Mouse (Mus musculus): ENCODE measurements around the gene Sox5. TPM values are rescaled to one million over a fixed set of nuclear protein-coding genes. Genes with fewer than 3 reads are reported as not detected.

Sox5 gene
- polyA plus RNA-seq, 1 experiment from 2014 or later = 17.2 TPM

- Histone ChIP-seq H3K4me1 (replicated peaks; ENCODE audit: control insufficient read depth, insufficient read depth, low read length) (no peaks in the 10 kb centered on the region; the same call in 1 of the 2 replicates), H3K9me3 (ENCODE audit: control insufficient read depth, low read length) (no peaks in the 10 kb centered on the region), H3K36me3 (ENCODE audit: control insufficient read depth, insufficient read depth, low read length) (no peaks in the 10 kb centered on the region), H3K27me3 (replicated peaks; ENCODE audit: control insufficient read depth, insufficient read depth, low read length) (no peaks in the 10 kb centered on the region), H3K27ac (ENCODE audit: low read depth) (no peak overlapping the region), H3K4me2 (ENCODE audit: low read length) (no peak overlapping the region), H3K9ac (ENCODE audit: low read length) (no peak overlapping the region), H3K4me3 (ENCODE audit: low read depth, low read length) (no peak overlapping the region)
- DNase-seq (ENCODE audit: low spot score) = no peak
- 66% methylated on average over 3 of the region's 3 CpGs for WGBS
- no peak for ATAC-seq (replicated peaks; ENCODE audit: low FRiP score, low TSS enrichment, low read depth)
These were observed 602.7 kb downstream of the Sox5 start for GRCm38 (mm10) chr6:144179111-144179510.

- DNase-seq (ENCODE audit: low spot score) = no peak
- H3K27ac ChIP-seq (ENCODE audit: low read depth) = no peak overlapping the region
- no peak overlapping the region for H3K4me3 ChIP-seq (ENCODE audit: low read depth, low read length)
- H3K9me3 ChIP-seq (ENCODE audit: control insufficient read depth, low read length) = no peaks in the 10 kb centered on the region
- 63% methylated on average over 5 of the region's 5 CpGs for WGBS
- H3K9ac ChIP-seq (ENCODE audit: low read length) = no peak overlapping the region
- H3K27me3 ChIP-seq (replicated peaks; ENCODE audit: control insufficient read depth, insufficient read depth, low read length) = no peaks in the 10 kb centered on the region
- H3K4me1 ChIP-seq (replicated peaks; ENCODE audit: control insufficient read depth, insufficient read depth, low read length) = no peaks in the 10 kb centered on the region; the same call in 1 of the 2 replicates
- no peaks in the 10 kb centered on the region for H3K36me3 ChIP-seq (ENCODE audit: control insufficient read depth, insufficient read depth, low read length)
- no peak overlapping the region for H3K4me2 ChIP-seq (ENCODE audit: low read length)
- no peak for ATAC-seq (replicated peaks; ENCODE audit: low FRiP score, low TSS enrichment, low read depth)
These were observed 605.1 kb downstream of the Sox5 start for GRCm38 (mm10) chr6:144176674-144177073.

- H3K27ac ChIP-seq (ENCODE audit: low read depth) = no peak overlapping the region
- H3K9ac ChIP-seq (ENCODE audit: low read length) = no peak overlapping the region
- H3K9me3 ChIP-seq (ENCODE audit: control insufficient read depth, low read length) = no peaks in the 10 kb centered on the region
- no peaks in the 10 kb centered on the region; the same call in 1 of the 2 replicates for H3K4me1 ChIP-seq (replicated peaks; ENCODE audit: control insufficient read depth, insufficient read depth, low read length)
- H3K36me3 ChIP-seq (ENCODE audit: control insufficient read depth, insufficient read depth, low read length) = no peaks in the 10 kb centered on the region
- DNase-seq (ENCODE audit: low spot score) = no peak
- no peaks in the 10 kb centered on the region for H3K27me3 ChIP-seq (replicated peaks; ENCODE audit: control insufficient read depth, insufficient read depth, low read length)
- WGBS = 87% methylated on average over 3 of the region's 3 CpGs
- H3K4me2 ChIP-seq (ENCODE audit: low read length) = no peak overlapping the region
- no peak overlapping the region for H3K4me3 ChIP-seq (ENCODE audit: low read depth, low read length)
- no peak for ATAC-seq (replicated peaks; ENCODE audit: low FRiP score, low TSS enrichment, low read depth)
These were observed 606.2 kb downstream of the Sox5 start for GRCm38 (mm10) chr6:144175590-144175989.

- Histone ChIP-seq H3K9me3 (ENCODE audit: control insufficient read depth, low read length) (no peaks in the 10 kb centered on the region), H3K36me3 (ENCODE audit: control insufficient read depth, insufficient read depth, low read length) (no peaks in the 10 kb centered on the region), H3K27ac (ENCODE audit: low read depth) (no peak overlapping the region), H3K4me2 (ENCODE audit: low read length) (no peak overlapping the region), H3K9ac (ENCODE audit: low read length) (no peak overlapping the region), H3K27me3 (replicated peaks; ENCODE audit: control insufficient read depth, insufficient read depth, low read length) (no peaks in the 10 kb centered on the region), H3K4me1 (replicated peaks; ENCODE audit: control insufficient read depth, insufficient read depth, low read length) (peaks cover 9% of the 10 kb centered on the region), H3K4me3 (ENCODE audit: low read depth, low read length) (no peak overlapping the region)
- WGBS = 63% methylated on average over 4 of the region's 4 CpGs
- no peak for DNase-seq (ENCODE audit: low spot score)
- ATAC-seq (replicated peaks; ENCODE audit: low FRiP score, low TSS enrichment, low read depth) = no peak
These were observed 611.2 kb downstream of the Sox5 start for GRCm38 (mm10) chr6:144170541-144170940.

GRCm38 (mm10) chr6:144169791-144170190 lies 612.0 kb downstream of the Sox5 start:
- no peaks in the 10 kb centered on the region for H3K36me3 ChIP-seq (ENCODE audit: control insufficient read depth, insufficient read depth, low read length)
- H3K4me2 ChIP-seq (ENCODE audit: low read length) = no peak overlapping the region
- no peaks in the 10 kb centered on the region for H3K9me3 ChIP-seq (ENCODE audit: control insufficient read depth, low read length)
- H3K27ac ChIP-seq (ENCODE audit: low read depth) = no peak overlapping the region
- ATAC-seq (replicated peaks; ENCODE audit: low FRiP score, low TSS enrichment, low read depth) (no peak), DNase-seq (ENCODE audit: low spot score) (no peak)
- H3K4me1 ChIP-seq (replicated peaks; ENCODE audit: control insufficient read depth, insufficient read depth, low read length) = peaks cover 10% of the 10 kb centered on the region
- H3K9ac ChIP-seq (ENCODE audit: low read length) = no peak overlapping the region
- 46% methylated on average over 4 of the region's 4 CpGs for WGBS
- H3K4me3 ChIP-seq (ENCODE audit: low read depth, low read length) = no peak overlapping the region
- H3K27me3 ChIP-seq (replicated peaks; ENCODE audit: control insufficient read depth, insufficient read depth, low read length) = no peaks in the 10 kb centered on the region

- H3K27ac ChIP-seq (ENCODE audit: low read depth) = no peak overlapping the region
- 76% methylated on average over 12 of the region's 12 CpGs for WGBS
- no peak overlapping the region for H3K9ac ChIP-seq (ENCODE audit: low read length)
- H3K9me3 ChIP-seq (ENCODE audit: control insufficient read depth, low read length) = no peaks in the 10 kb centered on the region
- no peaks in the 10 kb centered on the region for H3K36me3 ChIP-seq (ENCODE audit: control insufficient read depth, insufficient read depth, low read length)
- no peak overlapping the region for H3K4me3 ChIP-seq (ENCODE audit: low read depth, low read length)
- peaks cover 10% of the 10 kb centered on the region for H3K4me1 ChIP-seq (replicated peaks; ENCODE audit: control insufficient read depth, insufficient read depth, low read length)
- DNase-seq (ENCODE audit: low spot score) (peak; percentile 32), ATAC-seq (replicated peaks; ENCODE audit: low FRiP score, low TSS enrichment, low read depth) (0 out of 2 replicates have a peak, but pooled peaks have one; percentile 66)
- H3K27me3 ChIP-seq (replicated peaks; ENCODE audit: control insufficient read depth, insufficient read depth, low read length) = no peaks in the 10 kb centered on the region
- H3K4me2 ChIP-seq (ENCODE audit: low read length) = no peak overlapping the region
These were observed 612.9 kb downstream of the Sox5 start for GRCm38 (mm10) chr6:144168696-144169476.

- Histone ChIP-seq H3K27ac (ENCODE audit: low read depth) (no peak overlapping the region), H3K9ac (ENCODE audit: low read length) (no peak overlapping the region), H3K4me3 (ENCODE audit: low read depth, low read length) (no peak overlapping the region), H3K4me2 (ENCODE audit: low read length) (no peak overlapping the region), H3K27me3 (replicated peaks; ENCODE audit: control insufficient read depth, insufficient read depth, low read length) (no peaks in the 10 kb centered on the region), H3K9me3 (ENCODE audit: control insufficient read depth, low read length) (no peaks in the 10 kb centered on the region), H3K4me1 (replicated peaks; ENCODE audit: control insufficient read depth, insufficient read depth, low read length) (peaks cover 10% of the 10 kb centered on the region), H3K36me3 (ENCODE audit: control insufficient read depth, insufficient read depth, low read length) (no peaks in the 10 kb centered on the region)
- ATAC-seq (replicated peaks; ENCODE audit: low FRiP score, low TSS enrichment, low read depth) = no peak
- DNase-seq (ENCODE audit: low spot score) = peak; percentile 36
- 97% methylated on average over 7 of the region's 7 CpGs for WGBS
These were observed 614.7 kb downstream of the Sox5 start for GRCm38 (mm10) chr6:144167058-144167457.

GRCm38 (mm10) chr6:144166651-144167050 lies 615.1 kb downstream of the Sox5 start:
- Histone ChIP-seq H3K9ac (ENCODE audit: low read length) (no peak overlapping the region), H3K4me3 (ENCODE audit: low read depth, low read length) (no peak overlapping the region), H3K4me1 (replicated peaks; ENCODE audit: control insufficient read depth, insufficient read depth, low read length) (peaks cover 10% of the 10 kb centered on the region), H3K27me3 (replicated peaks; ENCODE audit: control insufficient read depth, insufficient read depth, low read length) (no peaks in the 10 kb centered on the region), H3K9me3 (ENCODE audit: control insufficient read depth, low read length) (no peaks in the 10 kb centered on the region), H3K36me3 (ENCODE audit: control insufficient read depth, insufficient read depth, low read length) (no peaks in the 10 kb centered on the region), H3K27ac (ENCODE audit: low read depth) (no peak overlapping the region), H3K4me2 (ENCODE audit: low read length) (no peak overlapping the region)
- DNase-seq (ENCODE audit: low spot score) = peak; percentile 49
- ATAC-seq (replicated peaks; ENCODE audit: low FRiP score, low TSS enrichment, low read depth) = no peak
- 81% methylated on average over 8 of the region's 8 CpGs for WGBS

GRCm38 (mm10) chr6:144166104-144166503 lies 615.7 kb downstream of the Sox5 start:
- H3K9me3 ChIP-seq (ENCODE audit: control insufficient read depth, low read length) = no peaks in the 10 kb centered on the region
- H3K36me3 ChIP-seq (ENCODE audit: control insufficient read depth, insufficient read depth, low read length) = no peaks in the 10 kb centered on the region
- 0 out of 2 replicates have a peak overlapping the region, but pooled peaks have one; percentile 6 for H3K9ac ChIP-seq (ENCODE audit: low read length)
- H3K27ac ChIP-seq (ENCODE audit: low read depth) = no peak overlapping the region
- H3K4me3 ChIP-seq (ENCODE audit: low read depth, low read length) = no peak overlapping the region
- no peaks in the 10 kb centered on the region for H3K27me3 ChIP-seq (replicated peaks; ENCODE audit: control insufficient read depth, insufficient read depth, low read length)
- no peak overlapping the region for H3K4me2 ChIP-seq (ENCODE audit: low read length)
- H3K4me1 ChIP-seq (replicated peaks; ENCODE audit: control insufficient read depth, insufficient read depth, low read length) = peaks cover 10% of the 10 kb centered on the region
- DNase-seq (ENCODE audit: low spot score) = peak; percentile 61
- ATAC-seq (replicated peaks; ENCODE audit: low FRiP score, low TSS enrichment, low read depth) = no peak
- WGBS = 19% methylated on average over 8 of the region's 8 CpGs

All from intestine, embryonic 14.5 days (tissue).